Mouse (Mus musculus) stomach, postnatal 0 days (tissue): Measurements from ENCODE around the gene Rimbp2. TPM values are rescaled to one million over a fixed set of nuclear protein-coding genes. Genes with fewer than 3 reads are reported as not detected.

Experiments used
- ATAC-seq: fragments of 200-750 bp; cut with Nextera tagmentation; 2 replicates; pipeline ENCODE4 v1.8.0; 2017; ENCODE audit not compliant: low FRiP score, low TSS enrichment
- DNase-seq: peaks from one replicate; pipeline ENCODE4 v3.0.0-alpha.2; 2016; ENCODE audit warnings: low spot score
- H3K27ac ChIP-seq: fragments of 300-500 bp; sonication (generic); replicated peaks from 2 replicates; pipeline ENCODE4 v1.5.1; 2014; ENCODE audit warnings: mild to moderate bottlenecking, control low read depth
- H3K27me3 ChIP-seq: fragments of 300-500 bp; sonication (generic); 2 replicates; pipeline ENCODE4 v1.6.1; 2014; ENCODE audit warnings: low read length; ENCODE audit not compliant: control insufficient read depth, insufficient read depth
- H3K36me3 ChIP-seq: fragments of 300-500 bp; sonication (generic); 2 replicates; pipeline ENCODE4 v1.6.1; 2014; ENCODE audit warnings: low read length, mixed read lengths; ENCODE audit not compliant: control insufficient read depth, insufficient read depth
- H3K4me1 ChIP-seq: fragments of 300-500 bp; sonication (generic); replicated peaks from 2 replicates; pipeline ENCODE4 v1.6.1; 2014; ENCODE audit warnings: antibody characterized with exemption; ENCODE audit not compliant: control insufficient read depth, insufficient read depth
- H3K4me2 ChIP-seq: fragments of 300-500 bp; sonication (generic); replicated peaks from 2 replicates; pipeline ENCODE4 v1.6.1; 2014; ENCODE audit warnings: low read depth, mild to moderate bottlenecking, control low read depth, moderate library complexity
- H3K4me3 ChIP-seq: fragments of 300-500 bp; sonication (generic); 2 replicates; pipeline ENCODE4 v1.5.1; 2014; ENCODE audit warnings: low read depth, low read length, control low read depth
- H3K9ac ChIP-seq: fragments of 300-500 bp; sonication (generic); 2 replicates; pipeline ENCODE4 v1.6.1; 2014; ENCODE audit warnings: mild to moderate bottlenecking, low read length, control low read depth, mixed read lengths
- H3K9me3 ChIP-seq: fragments of 300-500 bp; sonication (generic); 2 replicates; pipeline ENCODE4 v1.6.1; 2016; ENCODE audit warnings: low read length; ENCODE audit not compliant: control insufficient read depth
- CTCF ChIP-seq: IDR thresholded peaks from 2 replicates; pipeline ENCODE4 v1.5.1; 2016; ENCODE audit warnings: antibody characterized with exemption, low read depth, mild to moderate bottlenecking, moderate library complexity
- EP300 ChIP-seq: optimal IDR thresholded peaks from 2 replicates; pipeline ENCODE3; 2016; ENCODE audit warnings: antibody characterized with exemption
- WGBS: fragments of 180-500 bp; shearing (Covaris S2); extraction: QIAGEN DNeasy Blood & Tissue Kit; methylation state at CpG from one replicate; pipeline ENCODE4 v1.1.7; 2014; 5-methylcytosine and 5-hydroxymethylcytosine counted together
- polyA plus RNA-seq: library from polyadenylated mRNA; unstranded; fragments of >200 nt; fragmentation: Nextera tagmentation; extraction: Ambion mirVana; gene quantifications from 2 replicates; pipeline ENCODE4 v1.2.1, GENCODE M21; 2015

Rimbp2 gene
- polyA plus RNA-seq, 1 experiment from 2014 or later = 0.17 TPM

- no peak overlapping the region for H3K27ac ChIP-seq
- no peak overlapping the region for H3K9ac ChIP-seq
- H3K36me3 ChIP-seq = no peaks in the 10 kb centered on the region
- DNase-seq = no peak
- H3K9me3 ChIP-seq = no peaks in the 10 kb centered on the region
- H3K4me2 ChIP-seq = no peak overlapping the region
- 21% methylated on average over 12 of the region's 12 CpGs for WGBS
- no peaks in the 10 kb centered on the region for H3K27me3 ChIP-seq
- H3K4me1 ChIP-seq = no peaks in the 10 kb centered on the region
- H3K4me3 ChIP-seq = no peak overlapping the region
- TF ChIP-seq CTCF (no peak), EP300 (no peak)
- no peak for ATAC-seq
Observed at GRCm38 (mm10) chr5:128903120-128903519, 50.2 kb downstream of the Rimbp2 start.

GRCm38 (mm10) chr5:128899971-128900370, 53.3 kb downstream of the Rimbp2 start:
- H3K27me3 ChIP-seq = no peaks in the 10 kb centered on the region
- no peak overlapping the region for H3K27ac ChIP-seq
- no peak overlapping the region for H3K4me2 ChIP-seq
- ATAC-seq = no peak
- DNase-seq = no peak
- no peaks in the 10 kb centered on the region for H3K4me1 ChIP-seq
- 45% methylated on average over 13 of the region's 13 CpGs for WGBS
- TF ChIP-seq CTCF (no peak), EP300 (no peak)
- H3K36me3 ChIP-seq = no peaks in the 10 kb centered on the region
- H3K9me3 ChIP-seq = no peaks in the 10 kb centered on the region
- H3K9ac ChIP-seq = no peak overlapping the region
- no peak overlapping the region for H3K4me3 ChIP-seq

GRCm38 (mm10) chr5:128894921-128895320, 58.4 kb downstream of the Rimbp2 start:
- Histone ChIP-seq H3K36me3 (no peaks in the 10 kb centered on the region), H3K9ac (no peak overlapping the region), H3K27ac (no peak overlapping the region), H3K4me2 (no peak overlapping the region), H3K4me1 (no peaks in the 10 kb centered on the region), H3K27me3 (no peaks in the 10 kb centered on the region), H3K9me3 (no peaks in the 10 kb centered on the region), H3K4me3 (no peak overlapping the region)
- 78% methylated on average over 5 of the region's 5 CpGs for WGBS
- DNase-seq = no peak
- TF ChIP-seq CTCF (no peak), EP300 (no peak)
- no peak for ATAC-seq

DNA sequence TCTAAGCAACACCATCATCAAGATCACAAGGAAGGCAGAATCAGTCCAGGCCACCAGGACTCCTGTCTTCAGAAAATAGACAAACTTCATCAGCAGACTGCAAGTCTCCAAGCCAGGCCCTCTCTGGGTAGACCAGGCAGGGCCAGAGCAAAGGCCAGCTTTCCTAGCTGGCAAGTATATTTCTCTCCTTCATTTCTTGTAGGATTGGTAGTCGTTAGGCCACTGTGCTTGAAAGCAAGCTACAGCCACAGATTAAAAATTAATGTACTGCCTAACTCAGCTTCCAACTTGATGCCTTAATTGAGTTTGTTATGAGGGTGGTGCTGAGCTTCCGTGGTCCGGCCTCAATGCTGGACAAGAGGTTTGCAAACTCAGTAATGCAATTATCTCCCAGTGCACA, 65.7 kb downstream of the Rimbp2 start:
- H3K36me3 ChIP-seq = no peaks in the 10 kb centered on the region
- no peaks in the 10 kb centered on the region for H3K27me3 ChIP-seq
- H3K4me3 ChIP-seq = no peak overlapping the region
- no peaks in the 10 kb centered on the region for H3K9me3 ChIP-seq
- ATAC-seq = no peak
- TF ChIP-seq CTCF (no peak), EP300 (no peak)
- WGBS = 66% methylated on average over 3 of the region's 3 CpGs
- no peak overlapping the region for H3K4me2 ChIP-seq
- no peak overlapping the region for H3K27ac ChIP-seq
- no peaks in the 10 kb centered on the region for H3K4me1 ChIP-seq
- H3K9ac ChIP-seq = no peak overlapping the region
- no peak for DNase-seq

DNA sequence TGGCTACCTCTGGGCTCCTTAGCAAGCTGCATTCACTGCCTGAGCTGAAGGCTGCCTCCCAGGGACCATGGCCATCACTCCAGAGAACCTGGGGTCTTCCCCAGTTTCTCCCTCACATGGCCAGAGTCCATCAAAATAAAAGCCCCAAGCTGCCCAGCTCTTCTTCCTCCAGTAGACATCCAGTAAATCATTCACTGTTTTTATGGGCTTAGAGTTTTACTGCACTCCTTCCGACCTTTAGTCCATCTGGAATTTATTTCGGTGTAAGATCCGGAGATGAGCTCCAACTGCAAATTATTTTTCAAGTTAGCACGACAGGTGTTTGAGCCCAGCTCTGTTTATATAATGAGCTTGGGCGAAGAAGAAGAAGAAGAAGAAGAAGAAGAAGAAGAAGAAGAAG, 69.0 kb downstream of the Rimbp2 start:
- H3K9ac ChIP-seq = no peak overlapping the region
- DNase-seq (no peak), ATAC-seq (no peak)
- 56% methylated on average over 5 of the region's 5 CpGs for WGBS
- no peak overlapping the region for H3K4me3 ChIP-seq
- TF ChIP-seq EP300 (no peak), CTCF (no peak)
- H3K4me1 ChIP-seq = no peaks in the 10 kb centered on the region
- no peaks in the 10 kb centered on the region for H3K27me3 ChIP-seq
- no peaks in the 10 kb centered on the region for H3K36me3 ChIP-seq
- no peak overlapping the region for H3K27ac ChIP-seq
- no peaks in the 10 kb centered on the region for H3K9me3 ChIP-seq
- no peak overlapping the region for H3K4me2 ChIP-seq

- Histone ChIP-seq H3K27ac (no peak overlapping the region), H3K36me3 (no peaks in the 10 kb centered on the region), H3K27me3 (no peaks in the 10 kb centered on the region), H3K4me1 (no peaks in the 10 kb centered on the region), H3K4me3 (no peak overlapping the region), H3K9me3 (no peaks in the 10 kb centered on the region), H3K4me2 (no peak overlapping the region), H3K9ac (no peak overlapping the region)
- ATAC-seq = no peak
- WGBS = 33% methylated on average over 2 of the region's 3 CpGs
- no peak for DNase-seq
- no peak for TF ChIP-seq EP300
- no peak for TF ChIP-seq CTCF
Observed at GRCm38 (mm10) chr5:128879092-128879491, 74.2 kb downstream of the Rimbp2 start.
